Mouse (Mus musculus): ENCODE measurements around the gene Ifnar2.

Gene Ifnar2

GRCm38 (mm10) chr16:91372577-91373472, at the start of gene Ifnar2:
Ifnar2 (plus strand) TSS chr16:91372783.
- no peak; the same call in 1 of the 2 replicates for TF ChIP-seq GATA4 (IDR thresholded peaks at IDR 0.05; ENCODE audit: insufficient replicate concordance, low read length)

- TF ChIP-seq GATA4 (IDR thresholded peaks at IDR 0.05; ENCODE audit: insufficient replicate concordance, low read length) = no peak
These were observed 45.0 kb upstream of the Ifnar2 start for GRCm38 (mm10) chr16:91327605-91328004.

DNA sequence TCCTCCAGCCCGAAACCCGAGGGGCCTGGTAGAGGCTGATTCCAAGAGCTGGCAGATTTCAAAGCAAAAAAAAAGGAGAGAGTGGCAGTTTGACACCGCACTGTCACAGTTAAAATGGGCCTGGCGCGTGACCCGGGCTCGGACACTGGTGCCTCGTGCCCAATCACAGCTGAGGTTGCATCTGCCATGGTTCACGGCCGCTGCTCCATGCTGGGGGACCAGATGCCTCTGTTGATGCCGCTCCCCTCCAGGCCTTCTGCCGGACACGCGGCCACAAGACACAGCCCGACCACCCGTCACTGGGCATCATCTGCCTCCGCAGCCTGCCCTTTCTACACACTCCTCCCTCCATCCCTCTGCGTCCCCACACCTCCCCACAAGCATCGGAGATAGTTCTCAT, 43.7 kb upstream of the Ifnar2 start:
- TF ChIP-seq GATA4 (IDR thresholded peaks at IDR 0.05; ENCODE audit: insufficient replicate concordance, low read length) = no peak

DNA sequence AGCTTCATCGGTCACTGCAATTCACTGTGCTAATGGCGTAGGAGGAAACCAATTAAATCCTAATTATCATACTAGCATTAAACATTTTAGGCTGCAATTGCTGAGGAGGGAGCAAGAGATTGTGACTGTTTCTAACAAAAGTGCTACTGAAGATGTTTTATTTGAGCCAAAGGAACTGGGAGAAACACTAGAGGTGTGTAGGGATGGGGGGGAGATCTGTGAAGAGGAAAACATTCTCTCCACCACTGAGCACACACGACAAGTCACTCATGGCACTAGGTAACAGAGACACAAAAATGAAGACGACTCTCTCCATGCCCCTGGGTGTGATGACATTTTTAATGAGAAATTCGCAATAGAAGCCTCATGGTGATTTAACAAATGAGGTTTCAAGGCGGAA, 42.1 kb upstream of the Ifnar2 start:
- TF ChIP-seq GATA4 (IDR thresholded peaks at IDR 0.05; ENCODE audit: insufficient replicate concordance, low read length) = no peak

- no peak for TF ChIP-seq GATA4 (IDR thresholded peaks at IDR 0.05; ENCODE audit: insufficient replicate concordance, low read length)
These were observed 41.4 kb upstream of the Ifnar2 start for GRCm38 (mm10) chr16:91331153-91331552.

DNA sequence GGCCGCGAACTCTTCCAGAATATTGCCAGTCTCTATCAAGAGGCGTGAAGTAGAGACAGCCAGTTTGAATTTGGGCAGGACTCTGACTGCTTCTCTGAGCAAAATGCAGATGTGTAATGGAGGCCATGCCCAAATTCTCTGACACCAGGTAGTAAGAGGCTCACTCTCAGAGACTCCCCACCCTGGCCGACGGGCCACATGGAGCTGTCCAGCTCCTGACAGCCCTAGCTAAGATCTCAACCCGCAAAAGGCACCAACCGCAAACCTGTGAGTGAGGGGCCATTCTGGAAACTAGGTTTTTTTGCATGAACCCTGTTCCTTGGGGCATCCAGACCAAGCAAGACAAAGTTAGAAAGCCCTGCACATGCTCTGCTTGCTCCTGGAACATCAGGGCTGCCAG, 39.7 kb upstream of the Ifnar2 start:
- no peak for TF ChIP-seq GATA4 (IDR thresholded peaks at IDR 0.05; ENCODE audit: insufficient replicate concordance, low read length)

- no peak for TF ChIP-seq GATA4 (IDR thresholded peaks at IDR 0.05; ENCODE audit: insufficient replicate concordance, low read length)
These were observed 38.2 kb upstream of the Ifnar2 start for GRCm38 (mm10) chr16:91334190-91334893.

DNA sequence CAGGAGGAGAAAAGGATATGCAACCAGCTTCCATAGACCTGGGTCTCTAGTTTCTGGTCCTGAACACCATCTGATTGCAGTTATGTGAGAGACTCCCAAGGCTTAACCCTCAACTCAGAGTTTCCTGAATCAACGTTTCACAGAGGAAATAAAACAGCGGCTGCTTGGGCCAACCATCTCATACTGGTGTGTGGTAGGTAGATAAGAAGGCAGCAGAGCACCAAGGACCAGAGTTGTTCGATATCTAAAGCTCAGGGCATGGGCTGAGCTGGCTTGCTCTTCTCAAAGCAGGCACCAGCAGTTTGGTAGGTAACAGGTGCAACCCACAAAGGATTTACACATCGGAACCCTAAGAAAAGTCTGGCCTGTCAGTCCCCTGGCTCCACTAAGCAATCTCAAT, 35.8 kb upstream of the Ifnar2 start:
- no peak for TF ChIP-seq GATA4 (IDR thresholded peaks at IDR 0.05; ENCODE audit: insufficient replicate concordance, low read length)

DNA sequence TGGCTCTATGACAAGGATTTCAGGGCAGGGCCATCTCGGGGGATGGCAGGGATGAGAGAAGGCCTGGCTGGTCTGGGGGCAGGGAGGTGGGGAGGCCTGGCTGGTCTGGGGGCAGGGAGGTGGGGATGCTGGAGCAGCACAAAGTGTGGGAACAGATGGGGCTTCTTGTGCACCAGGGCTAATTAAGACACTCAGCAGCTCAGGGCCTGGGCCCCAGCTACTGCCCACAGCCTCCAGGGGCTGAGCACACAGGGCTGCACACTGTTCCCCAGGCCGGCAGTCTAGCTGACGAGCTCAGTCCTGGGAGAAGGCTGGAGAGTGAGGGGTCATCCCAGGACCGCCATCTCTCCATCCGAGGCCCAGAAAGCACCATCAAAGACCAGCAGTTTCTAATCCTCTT, 35.1 kb upstream of the Ifnar2 start:
- no peak for TF ChIP-seq GATA4 (IDR thresholded peaks at IDR 0.05; ENCODE audit: insufficient replicate concordance, low read length)

DNA sequence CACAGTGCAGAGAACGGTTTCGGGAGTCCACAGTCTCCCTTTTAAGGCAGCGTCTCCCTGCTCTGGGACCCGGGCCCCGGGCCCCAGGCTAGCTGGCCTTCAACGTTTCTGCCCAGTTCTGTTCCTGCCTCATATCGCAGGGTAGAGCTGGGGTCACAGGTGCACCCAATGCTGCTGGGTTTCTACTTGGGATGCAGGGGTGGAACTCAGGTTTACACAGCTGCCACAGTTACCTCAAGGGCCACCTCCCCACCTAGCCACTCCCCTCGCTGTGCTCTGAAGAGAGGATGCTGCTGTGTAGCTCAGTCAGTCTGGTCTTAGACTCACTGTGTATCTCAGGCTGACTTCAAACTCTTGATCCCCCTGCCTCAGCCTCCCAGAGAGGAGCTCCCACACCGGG, 26.1 kb upstream of the Ifnar2 start:
- TF ChIP-seq GATA4 (IDR thresholded peaks at IDR 0.05; ENCODE audit: insufficient replicate concordance, low read length) = no peak

DNA sequence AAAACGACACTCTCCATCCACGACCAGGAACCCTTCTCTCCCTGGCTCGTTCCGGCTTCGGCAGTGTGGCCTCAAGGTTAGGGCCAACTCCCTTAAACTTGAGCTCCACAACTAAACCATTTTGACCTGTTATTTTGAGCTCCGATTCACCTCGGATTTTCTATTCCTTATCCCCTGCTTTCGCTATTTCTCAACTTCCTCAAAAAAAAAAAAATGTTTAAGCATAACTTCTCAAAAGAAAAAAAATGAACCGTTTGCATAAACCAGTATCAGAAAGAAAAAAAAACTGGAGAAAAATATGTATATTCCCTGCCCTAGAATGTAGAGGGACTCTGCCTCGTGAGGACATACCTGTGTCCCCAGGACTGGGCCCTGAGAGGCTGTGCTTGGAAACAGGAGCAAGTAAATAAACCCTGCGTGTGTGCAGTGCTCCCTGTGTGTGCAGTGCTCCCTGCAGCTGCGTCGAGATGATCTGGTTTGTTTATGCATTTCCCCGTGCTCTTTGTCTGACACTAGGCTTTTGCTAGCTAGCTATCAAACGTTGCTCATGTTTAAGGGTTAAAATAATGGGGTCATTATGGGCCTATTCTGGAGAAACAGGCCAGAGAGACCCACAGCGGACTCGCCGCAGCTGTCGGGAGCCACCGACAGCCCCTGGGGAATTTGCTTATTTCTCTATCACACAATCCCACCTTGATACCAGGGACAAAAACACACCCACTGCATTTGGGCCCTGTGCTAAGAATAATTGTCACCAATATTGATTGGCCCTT, 24.9 kb upstream of the Ifnar2 start:
- no peak for TF ChIP-seq GATA4 (IDR thresholded peaks at IDR 0.05; ENCODE audit: insufficient replicate concordance, low read length)

DNA sequence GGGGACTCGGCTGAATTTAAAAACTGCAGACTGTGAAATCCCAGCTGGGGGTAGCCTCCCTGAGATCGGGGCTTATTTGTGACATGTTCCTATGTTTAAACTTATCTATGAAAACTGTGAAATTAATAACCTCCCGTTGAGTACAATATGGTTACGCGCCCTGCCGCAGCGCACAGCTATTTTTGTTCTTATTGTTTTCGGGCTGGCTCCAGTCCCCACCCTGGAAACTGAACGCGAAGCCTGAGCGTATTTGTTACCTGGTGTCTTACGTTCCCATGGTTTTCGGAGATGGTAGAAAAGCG, 24.4 kb upstream of the Ifnar2 start:
- TF ChIP-seq GATA4 (IDR thresholded peaks at IDR 0.05; ENCODE audit: insufficient replicate concordance, low read length) = no peak

DNA sequence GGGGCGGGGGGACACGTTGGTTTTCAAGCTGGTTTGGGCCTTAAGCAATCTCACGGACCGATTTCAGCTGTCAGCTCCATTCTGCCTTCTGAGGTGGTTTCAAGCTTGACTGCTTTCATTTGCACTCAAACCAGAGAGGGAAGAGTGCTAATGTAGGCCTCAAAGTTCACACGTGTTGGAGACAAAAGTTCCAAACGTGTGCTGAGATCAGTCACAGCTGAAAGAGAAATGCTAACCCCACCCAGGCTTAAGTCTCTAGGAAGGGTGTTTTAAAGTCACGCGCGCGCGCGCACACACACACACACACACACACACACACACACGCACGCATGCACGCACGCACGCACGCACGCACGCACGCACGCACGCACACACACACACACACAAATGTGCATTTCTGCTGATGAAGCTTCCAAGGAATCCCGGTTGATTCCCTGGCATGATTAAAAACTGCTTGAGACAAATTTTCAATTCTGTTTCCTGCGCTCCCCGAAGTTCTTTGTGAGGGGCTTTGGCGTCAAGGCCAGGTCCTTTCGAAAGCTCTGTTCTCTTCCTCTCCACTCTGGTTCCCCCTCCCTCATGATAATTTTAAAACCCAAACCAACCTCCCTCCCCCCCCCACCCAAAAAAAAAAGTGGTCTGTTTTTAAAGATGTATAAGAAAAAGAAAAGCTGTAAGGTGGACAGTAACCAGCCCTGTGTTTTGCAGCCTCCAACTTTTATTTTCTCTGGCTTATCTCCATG, 23.8 kb upstream of the Ifnar2 start:
- no peak for TF ChIP-seq GATA4 (IDR thresholded peaks at IDR 0.05; ENCODE audit: insufficient replicate concordance, low read length)

- no peak for TF ChIP-seq GATA4 (IDR thresholded peaks at IDR 0.05; ENCODE audit: insufficient replicate concordance, low read length)
These were observed 20.5 kb upstream of the Ifnar2 start for GRCm38 (mm10) chr16:91352084-91352562.

DNA sequence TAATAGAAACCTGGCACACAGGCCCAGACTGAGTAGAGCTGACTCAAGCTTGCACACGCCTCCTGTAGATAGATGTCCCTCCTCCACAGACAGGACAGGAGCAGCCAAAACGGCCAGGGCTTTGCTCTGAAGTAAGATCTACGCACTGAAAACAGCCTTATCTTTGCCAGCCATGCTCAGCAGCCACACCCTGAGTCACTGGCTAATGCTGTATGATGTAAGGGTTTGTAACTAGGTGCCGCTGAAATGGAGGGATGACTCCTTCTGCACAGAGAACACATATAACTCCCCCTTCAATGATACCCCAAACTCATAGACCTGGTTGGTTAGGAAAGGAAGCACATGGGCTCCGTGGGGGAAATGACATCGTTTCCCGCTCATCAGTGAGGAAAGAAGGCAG, 19.8 kb upstream of the Ifnar2 start:
- no peak for TF ChIP-seq GATA4 (IDR thresholded peaks at IDR 0.05; ENCODE audit: insufficient replicate concordance, low read length)
